ENCODE assay signal across 11 mouse cellular contexts in genomic region chr4:106855771-106856170, GRCm38 (mm10). TPM values are rescaled to one million over a fixed set of nuclear protein-coding genes. Genes with fewer than 3 reads are reported as not detected.
DNase-seq lines count a peak whose midpoint lies in the region; ATAC-seq lines count a peak whose summit lies in the region.
"Had no signal": no experiment of that assay in that cellular context is flagged by ENCODE, and none has a peak within 500 bp of the region (broad histone marks: within the 10 kb centered on the region; RNA-seq: fewer than 3 reads in every experiment).

No protein-coding gene starts in this region.

- H3K4me1 ChIP-seq in hindbrain, embryonic 11.5 days (replicated peaks; ENCODE audit: control insufficient read depth, insufficient read depth, low read length), result peaks cover 20% of the 10 kb centered on the region
- peaks cover 20% of the 10 kb centered on the region for H3K4me1 ChIP-seq in hindbrain, embryonic 16.5 days (ENCODE audit: control insufficient read depth, insufficient read depth, low read depth, low read length)
- peaks cover 40% of the 10 kb centered on the region for H3K4me1 ChIP-seq in embryonic facial prominence, embryonic 12.5 days
- peaks cover 32% of the 10 kb centered on the region for H3K4me1 ChIP-seq in limb, embryonic 15.5 days

- no peaks in the 10 kb centered on the region for H3K36me3 ChIP-seq in hindbrain, embryonic 11.5 days (ENCODE audit: control insufficient read depth, insufficient read depth, low read length)
- H3K36me3 ChIP-seq in hindbrain, embryonic 16.5 days (ENCODE audit: control insufficient read depth, insufficient read depth, low read length), result no peaks in the 10 kb centered on the region
- H3K36me3 ChIP-seq in embryonic facial prominence, embryonic 12.5 days, result no peaks in the 10 kb centered on the region
- H3K36me3 ChIP-seq in limb, embryonic 15.5 days, result no peaks in the 10 kb centered on the region
- H3K36me3 ChIP-seq: liver, embryonic 15.5 days had no signal

- no peaks in the 10 kb centered on the region for H3K27me3 ChIP-seq in hindbrain, embryonic 11.5 days (ENCODE audit: control insufficient read depth, insufficient read depth, low read length)
- H3K27me3 ChIP-seq in hindbrain, embryonic 16.5 days (replicated peaks; ENCODE audit: control insufficient read depth, insufficient read depth, low read length), result no peaks in the 10 kb centered on the region
- H3K27me3 ChIP-seq in embryonic facial prominence, embryonic 12.5 days, result no peaks in the 10 kb centered on the region
- no peaks in the 10 kb centered on the region for H3K27me3 ChIP-seq in limb, embryonic 15.5 days

- peak; percentile 79 for ATAC-seq in hindbrain, embryonic 11.5 days (ENCODE audit: low FRiP score)
- no peak for ATAC-seq in hindbrain, embryonic 16.5 days
- no peak for ATAC-seq in embryonic facial prominence, embryonic 12.5 days (ENCODE audit: insufficient number of reproducible peaks, insufficient read depth, low FRiP score, low TSS enrichment)
- ATAC-seq in limb, embryonic 15.5 days (ENCODE audit: insufficient number of reproducible peaks, low FRiP score, low TSS enrichment, low read depth), result no peak
- no peak for ATAC-seq in granulocyte monocyte progenitor cell, adult 5-6 weeks (replicated peaks; ENCODE audit: poor library complexity, severe bottlenecking)

- H3K27ac ChIP-seq in hindbrain, embryonic 11.5 days (ENCODE audit: low read depth, low read length), result peak overlapping the region; percentile 72; the same call in 1 of the 2 replicates
- no peak overlapping the region for H3K27ac ChIP-seq in hindbrain, embryonic 16.5 days (ENCODE audit: low read depth, low read length)
- peak overlapping the region; percentile 94; the same call in 1 of the 2 replicates for H3K27ac ChIP-seq in embryonic facial prominence, embryonic 12.5 days
- H3K27ac ChIP-seq in limb, embryonic 15.5 days, result no peak overlapping the region
- H3K27ac ChIP-seq: layer of hippocampus, adult 2 months; liver, embryonic 15.5 days had no signal

- H3K4me3 ChIP-seq in hindbrain, embryonic 11.5 days (ENCODE audit: low read depth, low read length), result no peak overlapping the region
- no peak overlapping the region for H3K4me3 ChIP-seq in hindbrain, embryonic 16.5 days (ENCODE audit: low read length)
- H3K4me3 ChIP-seq in embryonic facial prominence, embryonic 12.5 days, result no peak overlapping the region
- H3K4me3 ChIP-seq in limb, embryonic 15.5 days, result no peak overlapping the region
- H3K4me3 ChIP-seq: layer of hippocampus, adult 2 months; liver, embryonic 15.5 days had no signal

- H3K9me3 ChIP-seq in hindbrain, embryonic 11.5 days (ENCODE audit: control insufficient read depth, low read length), result no peaks in the 10 kb centered on the region
- H3K9me3 ChIP-seq in hindbrain, embryonic 16.5 days (ENCODE audit: control insufficient read depth, low read length), result no peaks in the 10 kb centered on the region
- H3K9me3 ChIP-seq in embryonic facial prominence, embryonic 12.5 days, result no peaks in the 10 kb centered on the region
- H3K9me3 ChIP-seq in limb, embryonic 15.5 days, result no peaks in the 10 kb centered on the region
- H3K9me3 ChIP-seq: liver, embryonic 15.5 days had no signal

- H3K4me2 ChIP-seq in hindbrain, embryonic 11.5 days (replicated peaks; ENCODE audit: low read depth, low read length), result no peak overlapping the region
- H3K4me2 ChIP-seq in hindbrain, embryonic 16.5 days (ENCODE audit: low read length), result no peak overlapping the region
- H3K4me2 ChIP-seq in embryonic facial prominence, embryonic 12.5 days (replicated peaks), result peak overlapping the region; percentile 17
- peak overlapping the region; percentile 12; the same call in 1 of the 2 replicates for H3K4me2 ChIP-seq in limb, embryonic 15.5 days
- H3K4me2 ChIP-seq: liver, embryonic 15.5 days had no signal

- WGBS in hindbrain, embryonic 11.5 days, result 4% methylated on average over 15 of the region's 19 CpGs
- WGBS in hindbrain, embryonic 16.5 days, result 16% methylated on average over 18 of the region's 19 CpGs
- WGBS in embryonic facial prominence, embryonic 12.5 days, result 7% methylated on average over 19 of the region's 19 CpGs
- WGBS in limb, embryonic 15.5 days, result 12% methylated on average over 19 of the region's 19 CpGs

- DNase-seq in hindbrain, embryonic 11.5 days (ENCODE audit: low spot score), result peak; percentile 58
- DNase-seq in ES-CJ7 (ENCODE audit: low read depth, low spot score), result peak; percentile 50
- DNase-seq in left cerebral cortex, adult 9 months (ENCODE audit: low spot score in 2 of 2), result no peak
- DNase-seq: adrenal gland, postnatal 14 days; cerebellum, postnatal 36 days had no signal

- H3K9ac ChIP-seq in hindbrain, embryonic 11.5 days (ENCODE audit: low read depth, low read length), result no peak overlapping the region
- H3K9ac ChIP-seq in hindbrain, embryonic 16.5 days (ENCODE audit: low read depth, low read length), result no peak overlapping the region
- H3K9ac ChIP-seq in embryonic facial prominence, embryonic 12.5 days, result peak overlapping the region; percentile 8
- no peak overlapping the region for H3K9ac ChIP-seq in limb, embryonic 15.5 days
- H3K9ac ChIP-seq: liver, embryonic 15.5 days had no signal

RNA-seq across cellular contexts. Expression of gene Acot11, which starts 51.0 kb away (rescaled TPM):
- polyA plus RNA-seq in hindbrain, embryonic 11.5 days (2014; fragmentation: Nextera tagmentation; extraction: Ambion mirVana), result 1.4 and 1.7 TPM in 2 replicates
- 2.7 and 3.2 TPM in 2 replicates for polyA plus RNA-seq in hindbrain, embryonic 16.5 days (2015; fragmentation: Nextera tagmentation; extraction: Ambion mirVana)
- polyA plus RNA-seq in embryonic facial prominence, embryonic 12.5 days (2016; fragmentation: Nextera tagmentation; extraction: Ambion mirVana), result 1.9 and 3.0 TPM in 2 replicates
- polyA plus RNA-seq in limb, embryonic 15.5 days (2015; fragmentation: Nextera tagmentation; extraction: Ambion mirVana), result 4.0 and 4.8 TPM in 2 replicates
- total RNA-seq in granulocyte monocyte progenitor cell, adult 5-6 weeks (2014; fragmentation: Nextera tagmentation), result 5.0 and 5.9 TPM in 2 replicates
- total RNA-seq in granulocyte monocyte progenitor cell, adult 5-6 weeks (2017), result 2.2 and 4.9 TPM in 2 replicates

RNA-seq across cellular contexts. Expression of gene Ssbp3, which starts 54.7 kb away (rescaled TPM):
- polyA plus RNA-seq in hindbrain, embryonic 11.5 days (2014; fragmentation: Nextera tagmentation; extraction: Ambion mirVana), result 141 and 159 TPM in 2 replicates
- 82.9 and 115 TPM in 2 replicates for polyA plus RNA-seq in hindbrain, embryonic 16.5 days (2015; fragmentation: Nextera tagmentation; extraction: Ambion mirVana)
- polyA plus RNA-seq in embryonic facial prominence, embryonic 12.5 days (2016; fragmentation: Nextera tagmentation; extraction: Ambion mirVana), result 275 and 279 TPM in 2 replicates
- 93.9 and 112 TPM in 2 replicates for polyA plus RNA-seq in limb, embryonic 15.5 days (2015; fragmentation: Nextera tagmentation; extraction: Ambion mirVana)
- total RNA-seq in granulocyte monocyte progenitor cell, adult 5-6 weeks (2014; fragmentation: Nextera tagmentation), result 43.2 and 54.1 TPM in 2 replicates
- 12.9 and 19.2 TPM in 2 replicates for total RNA-seq in granulocyte monocyte progenitor cell, adult 5-6 weeks (2017)

Comparison
In these comparisons a context has a peak if more than half of its experiments do, and no peak if none do; other contexts are left out.
1. H3K27ac ChIP-seq: peak in hindbrain, embryonic 11.5 days (single experiment) and embryonic facial prominence, embryonic 12.5 days (single experiment); none in hindbrain, embryonic 16.5 days (single experiment) and limb, embryonic 15.5 days (single experiment).
2. DNase-seq: peak in hindbrain, embryonic 11.5 days (single experiment) and ES-CJ7 (single experiment); none in left cerebral cortex, adult 9 months (0 of 2).
3. H3K4me2 ChIP-seq: peak in embryonic facial prominence, embryonic 12.5 days (single experiment) and limb, embryonic 15.5 days (single experiment); none in hindbrain, embryonic 11.5 days (single experiment) and hindbrain, embryonic 16.5 days (single experiment).